Mouse (Mus musculus): ENCODE measurements at regions not wholly inside any gene's neighbourhood (a gene's known extent, or its start where the extent isn't known, plus 50 kb on each side); places are given as distances from the start of the nearest gene placed in this dataset.

DNA sequence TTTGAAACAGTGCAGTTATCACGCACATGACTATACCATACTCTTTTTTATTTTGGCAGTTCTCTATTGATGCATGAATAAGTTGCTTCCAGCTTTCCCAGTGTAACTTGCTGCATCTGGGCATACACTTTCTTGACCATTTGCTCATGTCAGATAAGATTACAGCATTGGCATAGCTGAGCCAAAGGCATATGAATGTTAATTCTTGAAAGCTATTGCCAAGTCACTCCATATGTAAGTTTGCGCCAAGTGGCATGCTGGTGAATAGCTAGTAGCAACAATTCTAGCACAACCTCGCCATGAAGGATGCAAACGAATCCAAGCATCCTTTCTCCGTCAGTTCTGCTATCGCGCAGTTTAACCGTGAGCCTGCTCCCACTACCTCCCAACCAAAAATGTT, 72.2 kb upstream of the Smarcad1 start:
- TF ChIP-seq HCFC1 (IDR thresholded peaks at IDR 0.05; ENCODE audit: borderline replicate concordance, insufficient read depth, low read length) (no peak), CHD2 (IDR thresholded peaks at IDR 0.05; ENCODE audit: low read depth, low read length) (no peak), MAFK (IDR thresholded peaks at IDR 0.05; ENCODE audit: insufficient read depth, low read depth, low read length) (no peak)
